Mouse (Mus musculus) bone marrow, adult 2 months (tissue): ENCODE data around the gene Klhl21.

Source experiments
- CTCF ChIP-seq: fragments of 200-500 bp; IDR thresholded peaks from 2 replicates; pipeline ENCODE4 v1.5.1; 2011; ENCODE audit warnings: low read length, control low read depth; ENCODE audit not compliant: control insufficient read depth, insufficient read depth
- POLR2A ChIP-seq: fragments of 200-500 bp; IDR thresholded peaks from 2 replicates; pipeline ENCODE4 v1.6.1; 2011; ENCODE audit warnings: low read depth, mild to moderate bottlenecking, control low read depth, low read length, borderline replicate concordance; ENCODE audit not compliant: control insufficient read depth

- TF ChIP-seq CTCF, result no peak
- TF ChIP-seq POLR2A, result no peak
Measured at GRCm38 (mm10) chr4:152001335-152001734, 7.3 kb upstream of the Klhl21 start.
